Mouse (Mus musculus): ENCODE results near the gene Slc46a1. TPM values are rescaled to one million over a fixed set of nuclear protein-coding genes. Genes with fewer than 3 reads are reported as not detected.

Gene Slc46a1
- polyA plus RNA-seq, 1 experiment from 2014 or later, result 6.5 TPM

- Histone ChIP-seq H3K9ac (no peak overlapping the region), H3K27ac (replicated peaks) (no peak overlapping the region), H3K36me3 (replicated peaks) (no peaks in the 10 kb centered on the region), H3K27me3 (no peaks in the 10 kb centered on the region), H3K9me3 (replicated peaks) (no peaks in the 10 kb centered on the region), H3K4me1 (replicated peaks) (peaks cover 11% of the 10 kb centered on the region), H3K4me2 (no peak overlapping the region), H3K4me3 (replicated peaks) (no peak overlapping the region)
- 65% methylated on average over 17 of the region's 17 CpGs for WGBS (ENCODE audit: insufficient replicate concordance)
- no peak for ATAC-seq (ENCODE audit: insufficient read depth)
Observed at GRCm38 (mm10) chr11:78458740-78459139, 6.8 kb upstream of the Slc46a1 start.

- Histone ChIP-seq H3K9me3 (replicated peaks) (no peaks in the 10 kb centered on the region), H3K4me3 (replicated peaks) (no peak overlapping the region), H3K4me2 (no peak overlapping the region), H3K27ac (replicated peaks) (no peak overlapping the region), H3K9ac (no peak overlapping the region), H3K27me3 (no peaks in the 10 kb centered on the region), H3K4me1 (replicated peaks) (peaks cover 39% of the 10 kb centered on the region), H3K36me3 (replicated peaks) (no peaks in the 10 kb centered on the region)
- ATAC-seq (ENCODE audit: insufficient read depth), result no peak
- WGBS (ENCODE audit: insufficient replicate concordance), result 56% methylated on average over 1 of the region's 1 CpGs
Observed at GRCm38 (mm10) chr11:78461894-78462293, 3.6 kb upstream of the Slc46a1 start.

GRCm38 (mm10) chr11:78462669-78463068 lies 2.8 kb upstream of the Slc46a1 start:
- no peak overlapping the region for H3K27ac ChIP-seq (replicated peaks)
- WGBS (ENCODE audit: insufficient replicate concordance), result 61% methylated on average over 5 of the region's 5 CpGs
- H3K9ac ChIP-seq, result no peak overlapping the region
- H3K36me3 ChIP-seq (replicated peaks), result no peaks in the 10 kb centered on the region
- H3K4me2 ChIP-seq, result no peak overlapping the region
- H3K4me1 ChIP-seq (replicated peaks), result peaks cover 44% of the 10 kb centered on the region
- H3K4me3 ChIP-seq (replicated peaks), result no peak overlapping the region
- H3K9me3 ChIP-seq (replicated peaks), result no peaks in the 10 kb centered on the region
- ATAC-seq (ENCODE audit: insufficient read depth), result no peak
- no peaks in the 10 kb centered on the region for H3K27me3 ChIP-seq

- no peaks in the 10 kb centered on the region for H3K9me3 ChIP-seq (replicated peaks)
- H3K36me3 ChIP-seq (replicated peaks), result no peaks in the 10 kb centered on the region
- 44% methylated on average over 13 of the region's 13 CpGs for WGBS (ENCODE audit: insufficient replicate concordance)
- no peak for ATAC-seq (ENCODE audit: insufficient read depth)
- no peak overlapping the region for H3K27ac ChIP-seq (replicated peaks)
- H3K4me1 ChIP-seq (replicated peaks), result peaks cover 46% of the 10 kb centered on the region
- no peaks in the 10 kb centered on the region for H3K27me3 ChIP-seq
- peak overlapping the region; percentile 7; the same call in 1 of the 2 replicates for H3K4me2 ChIP-seq
- H3K4me3 ChIP-seq (replicated peaks), result no peak overlapping the region
- no peak overlapping the region for H3K9ac ChIP-seq
Observed at GRCm38 (mm10) chr11:78463286-78464036, 2.0 kb upstream of the Slc46a1 start.

- H3K9ac ChIP-seq, result no peak overlapping the region
Observed at GRCm38 (mm10) chr11:78465116-78465515, 381 bp upstream of the Slc46a1 start.

GRCm38 (mm10) chr11:78466242-78466912 lies 880 bp downstream of the Slc46a1 start:
- Histone ChIP-seq H3K9ac (no peak overlapping the region; the same call in 1 of the 2 replicates), H3K9me3 (replicated peaks) (no peaks in the 10 kb centered on the region), H3K27ac (replicated peaks) (peak overlapping the region; percentile 76; the same call in 1 of the 2 replicates), H3K4me1 (replicated peaks) (peaks cover 46% of the 10 kb centered on the region), H3K27me3 (no peaks in the 10 kb centered on the region), H3K36me3 (replicated peaks) (no peaks in the 10 kb centered on the region), H3K4me3 (replicated peaks) (peak overlapping the region; percentile 62), H3K4me2 (peak overlapping the region; percentile 83)
- WGBS (ENCODE audit: insufficient replicate concordance), result 65% methylated on average over 23 of the region's 23 CpGs
- ATAC-seq (ENCODE audit: insufficient read depth), result no peak

More at GRCm38 (mm10) chr11:78465116-78465515, 381 bp upstream of the Slc46a1 start:
- no peaks in the 10 kb centered on the region for H3K27me3 ChIP-seq
- 47% methylated on average over 9 of the region's 9 CpGs for WGBS (ENCODE audit: insufficient replicate concordance)
- peaks cover 46% of the 10 kb centered on the region for H3K4me1 ChIP-seq (replicated peaks)
- peak overlapping the region; percentile 83 for H3K4me2 ChIP-seq
- no peak for ATAC-seq (ENCODE audit: insufficient read depth)
- H3K9me3 ChIP-seq (replicated peaks), result no peaks in the 10 kb centered on the region
- no peaks in the 10 kb centered on the region for H3K36me3 ChIP-seq (replicated peaks)
- H3K4me3 ChIP-seq (replicated peaks), result peak overlapping the region; percentile 62
- no peak overlapping the region for H3K27ac ChIP-seq (replicated peaks)

- 62% methylated on average over 7 of the region's 7 CpGs for WGBS (ENCODE audit: insufficient replicate concordance)
- Histone ChIP-seq H3K9me3 (replicated peaks) (no peaks in the 10 kb centered on the region), H3K4me1 (replicated peaks) (peaks cover 46% of the 10 kb centered on the region), H3K27me3 (no peaks in the 10 kb centered on the region), H3K4me2 (no peak overlapping the region), H3K9ac (no peak overlapping the region), H3K36me3 (replicated peaks) (no peaks in the 10 kb centered on the region), H3K4me3 (replicated peaks) (no peak overlapping the region), H3K27ac (replicated peaks) (no peak overlapping the region)
- ATAC-seq (ENCODE audit: insufficient read depth), result no peak
Observed at GRCm38 (mm10) chr11:78467515-78467914, 2.0 kb downstream of the Slc46a1 start.

- Histone ChIP-seq H3K36me3 (replicated peaks) (no peaks in the 10 kb centered on the region), H3K27ac (replicated peaks) (no peak overlapping the region), H3K4me3 (replicated peaks) (no peak overlapping the region), H3K4me1 (replicated peaks) (peaks cover 44% of the 10 kb centered on the region), H3K9ac (no peak overlapping the region), H3K9me3 (replicated peaks) (no peaks in the 10 kb centered on the region), H3K4me2 (no peak overlapping the region), H3K27me3 (no peaks in the 10 kb centered on the region)
- WGBS (ENCODE audit: insufficient replicate concordance), result 22% methylated on average over 3 of the region's 3 CpGs
- ATAC-seq (ENCODE audit: insufficient read depth), result no peak
Observed at GRCm38 (mm10) chr11:78467932-78468331, 2.4 kb downstream of the Slc46a1 start.

GRCm38 (mm10) chr11:78471326-78472103 lies 6.0 kb downstream of the Slc46a1 start:
- H3K27me3 ChIP-seq, result no peaks in the 10 kb centered on the region
- 59% methylated on average over 10 of the region's 10 CpGs for WGBS (ENCODE audit: insufficient replicate concordance)
- no peaks in the 10 kb centered on the region for H3K9me3 ChIP-seq (replicated peaks)
- no peak overlapping the region for H3K27ac ChIP-seq (replicated peaks)
- H3K36me3 ChIP-seq (replicated peaks), result no peaks in the 10 kb centered on the region
- peaks cover 10% of the 10 kb centered on the region for H3K4me1 ChIP-seq (replicated peaks)
- H3K4me2 ChIP-seq, result no peak overlapping the region
- H3K4me3 ChIP-seq (replicated peaks), result no peak overlapping the region
- no peak for ATAC-seq (ENCODE audit: insufficient read depth)
- H3K9ac ChIP-seq, result no peak overlapping the region

GRCm38 (mm10) chr11:78475289-78475688 lies 9.8 kb downstream of the Slc46a1 start:
- no peaks in the 10 kb centered on the region for H3K9me3 ChIP-seq (replicated peaks)
- no peak overlapping the region for H3K4me2 ChIP-seq
- H3K36me3 ChIP-seq (replicated peaks), result no peaks in the 10 kb centered on the region
- no peak overlapping the region for H3K27ac ChIP-seq (replicated peaks)
- H3K27me3 ChIP-seq, result no peaks in the 10 kb centered on the region
- H3K4me1 ChIP-seq (replicated peaks), result no peaks in the 10 kb centered on the region
- H3K9ac ChIP-seq, result no peak overlapping the region
- ATAC-seq (ENCODE audit: insufficient read depth), result no peak
- 37% methylated on average over 3 of the region's 3 CpGs for WGBS (ENCODE audit: insufficient replicate concordance)
- H3K4me3 ChIP-seq (replicated peaks), result no peak overlapping the region

- no peak overlapping the region for H3K9ac ChIP-seq
- H3K4me2 ChIP-seq, result no peak overlapping the region
- peaks cover 50% of the 10 kb centered on the region for H3K27me3 ChIP-seq
- H3K36me3 ChIP-seq (replicated peaks), result no peaks in the 10 kb centered on the region
- no peak overlapping the region for H3K4me3 ChIP-seq (replicated peaks)
- no peak overlapping the region for H3K27ac ChIP-seq (replicated peaks)
- no peaks in the 10 kb centered on the region for H3K4me1 ChIP-seq (replicated peaks)
- H3K9me3 ChIP-seq (replicated peaks), result no peaks in the 10 kb centered on the region
- WGBS (ENCODE audit: insufficient replicate concordance), result 37% methylated on average over 7 of the region's 7 CpGs
- no peak for ATAC-seq (ENCODE audit: insufficient read depth)
Observed at GRCm38 (mm10) chr11:78483639-78484038, 18.1 kb downstream of the Slc46a1 start.

Data from liver, embryonic 15.5 days (tissue).